Mouse (Mus musculus) heart, adult 8-10 months (tissue): ENCODE results near the gene Eva1c. TPM values are rescaled to one million over a fixed set of nuclear protein-coding genes. Genes with fewer than 3 reads are reported as not detected.

ENCODE experiments used
- DNase-seq: peaks from one replicate; pipeline ENCODE4 v3.0.0; 2022; ENCODE audit warnings: low spot score
- total RNA-seq, 4 experiments: library from RNA; stranded (reverse); gene quantifications; 2 replicates each; pipeline ENCODE4 v1.2.4; 2022

The Eva1c gene
- 1 to 10 TPM; 1.6 TPM for total RNA-seq

- no peak for DNase-seq
Observed at GRCm38 (mm10) chr16:90826457-90826856, at the start of gene Eva1c. TSS of gene Eva1c (plus strand) at chr16:90826719.

GRCm38 (mm10) chr16:90779783-90780182, 46.7 kb upstream of the Eva1c start:
- no peak for DNase-seq

GRCm38 (mm10) chr16:90783302-90783701, 43.2 kb upstream of the Eva1c start:
- DNase-seq = no peak

- DNase-seq = no peak
Observed at GRCm38 (mm10) chr16:90785257-90785656, 41.3 kb upstream of the Eva1c start.

- DNase-seq = no peak
Observed at GRCm38 (mm10) chr16:90788580-90788979, 37.9 kb upstream of the Eva1c start.

- no peak for DNase-seq
Observed at GRCm38 (mm10) chr16:90790946-90791345, 35.6 kb upstream of the Eva1c start.

GRCm38 (mm10) chr16:90792066-90792465, 34.5 kb upstream of the Eva1c start:
- DNase-seq = no peak

GRCm38 (mm10) chr16:90792500-90792899, 34.0 kb upstream of the Eva1c start:
- DNase-seq = no peak

- DNase-seq = no peak
Observed at GRCm38 (mm10) chr16:90794708-90795107, 31.8 kb upstream of the Eva1c start.

- no peak for DNase-seq
Observed at GRCm38 (mm10) chr16:90798446-90798845, 28.1 kb upstream of the Eva1c start.

GRCm38 (mm10) chr16:90798848-90799247, 27.7 kb upstream of the Eva1c start:
- DNase-seq = no peak

GRCm38 (mm10) chr16:90799840-90800239, 26.7 kb upstream of the Eva1c start:
- peak; percentile 71 for DNase-seq

- DNase-seq = peak; percentile 19
Observed at GRCm38 (mm10) chr16:90801251-90801650, 25.3 kb upstream of the Eva1c start.

- no peak for DNase-seq
Observed at GRCm38 (mm10) chr16:90801928-90802327, 24.6 kb upstream of the Eva1c start.

- no peak for DNase-seq
Observed at GRCm38 (mm10) chr16:90804466-90804865, 22.1 kb upstream of the Eva1c start.

GRCm38 (mm10) chr16:90809975-90810715, 16.4 kb upstream of the Eva1c start, which contains the start of gene Urb1:
TSS of gene Urb1 (minus strand) at chr16:90810413.
- DNase-seq = peak; percentile 98

- DNase-seq = peak; percentile 18
Observed at GRCm38 (mm10) chr16:90810716-90811256, 15.7 kb upstream of the Eva1c start.

GRCm38 (mm10) chr16:90812086-90812485, 14.4 kb upstream of the Eva1c start:
- no peak for DNase-seq

GRCm38 (mm10) chr16:90820326-90820725, 6.2 kb upstream of the Eva1c start:
- no peak for DNase-seq

- DNase-seq = no peak
Observed at GRCm38 (mm10) chr16:90821046-90821697, 5.3 kb upstream of the Eva1c start.

- DNase-seq = no peak
Observed at GRCm38 (mm10) chr16:90822284-90822935, 4.1 kb upstream of the Eva1c start.

GRCm38 (mm10) chr16:90822981-90823380, 3.5 kb upstream of the Eva1c start:
- no peak for DNase-seq
